Mouse (Mus musculus) gastrocnemius, postnatal 4 days (tissue): ENCODE results near the gene Phf12. TPM values are rescaled to one million over a fixed set of nuclear protein-coding genes. Genes with fewer than 3 reads are reported as not detected.
"Not testable (repeated sequence)": the region's sequence is repeated elsewhere in the genome, so short reads cannot be mapped to it uniquely, and the experiment has no call there.

Source experiments
- DNase-seq, 2 experiments: peaks; one replicate each; pipeline ENCODE4 v3.0.0; 2021 to 2022; ENCODE audit warnings: low spot score in 2 of 2, mixed read lengths in 2 of 2
- total RNA-seq, 2 experiments: library from RNA; stranded (reverse); gene quantifications; 2 replicates each; pipeline ENCODE4 v1.2.3; 2021

Gene Phf12
- total RNA-seq, 2 experiments from 2014 or later: 35.4 to 39.9 TPM

- no peak for DNase-seq
Measured at GRCm38 (mm10) chr11:78030600-78030999, 48.0 kb downstream of the Phf12 start.

DNA sequence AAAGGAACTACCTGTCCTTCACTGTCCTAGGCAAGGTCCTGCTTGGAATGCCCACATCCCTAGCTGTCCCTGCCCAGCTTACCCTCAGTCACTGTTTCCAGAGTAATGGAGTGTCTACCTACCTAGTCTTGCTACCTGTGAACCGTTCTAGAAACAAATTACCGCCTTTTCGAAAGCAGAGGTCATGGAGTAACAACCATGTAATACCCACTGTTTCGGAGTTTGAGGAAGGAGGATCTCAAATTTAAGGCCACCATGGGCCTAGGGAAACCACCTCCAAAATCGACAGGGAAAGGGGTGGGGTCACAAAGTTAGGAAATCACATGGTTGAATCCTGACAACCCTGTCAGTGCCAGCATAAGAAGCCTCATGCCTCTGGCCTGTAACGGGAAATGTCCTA is 48.8 kb downstream of the Phf12 start:
- no peak for DNase-seq

DNA sequence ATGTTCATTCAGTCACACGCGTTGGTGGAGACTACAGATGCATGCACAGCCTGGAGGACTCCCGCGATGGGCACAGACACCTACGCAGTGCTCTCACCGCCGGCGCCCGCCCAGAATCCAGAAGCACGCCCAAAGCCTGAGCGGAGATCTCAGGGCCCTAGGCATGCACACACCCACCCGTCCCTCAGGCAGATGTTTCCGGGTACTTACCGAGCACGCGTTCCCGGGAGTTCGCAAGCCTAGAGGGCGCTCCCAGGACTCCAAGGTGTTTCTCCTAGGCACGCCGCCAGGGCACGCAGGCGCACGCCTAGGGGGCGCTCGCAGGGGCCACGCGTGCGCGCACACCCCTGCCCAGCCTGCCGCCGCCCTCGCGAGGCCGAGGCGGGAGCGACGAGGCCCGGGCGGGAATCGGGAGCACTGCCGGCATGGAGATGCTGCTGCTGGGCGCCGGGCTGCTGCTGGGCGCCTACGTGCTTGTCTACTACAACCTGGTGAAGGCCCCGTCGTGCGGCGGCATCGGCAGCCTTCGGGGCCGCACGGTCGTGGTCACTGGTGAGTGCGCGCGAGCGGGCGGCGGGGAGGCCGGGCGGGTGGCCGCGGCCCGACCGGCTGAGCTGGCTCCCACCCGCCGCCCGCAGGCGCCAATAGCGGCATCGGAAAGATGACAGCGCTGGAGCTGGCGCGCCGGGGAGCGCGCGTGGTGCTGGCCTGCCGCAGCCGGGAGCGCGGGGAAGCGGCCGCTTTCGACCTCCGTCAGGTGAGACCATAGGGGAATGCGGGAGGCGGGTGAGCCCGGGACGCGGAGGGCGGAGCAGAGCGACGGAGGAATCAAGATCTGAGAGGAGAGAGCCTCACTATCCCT is 49.6 kb downstream of the Phf12 start, which contains the start of gene Dhrs13:
TSS of gene Dhrs13 (plus strand) at position 334 of the 862 bp plus-strand sequence.
- peak; percentile 83 to 89 for DNase-seq

DNA sequence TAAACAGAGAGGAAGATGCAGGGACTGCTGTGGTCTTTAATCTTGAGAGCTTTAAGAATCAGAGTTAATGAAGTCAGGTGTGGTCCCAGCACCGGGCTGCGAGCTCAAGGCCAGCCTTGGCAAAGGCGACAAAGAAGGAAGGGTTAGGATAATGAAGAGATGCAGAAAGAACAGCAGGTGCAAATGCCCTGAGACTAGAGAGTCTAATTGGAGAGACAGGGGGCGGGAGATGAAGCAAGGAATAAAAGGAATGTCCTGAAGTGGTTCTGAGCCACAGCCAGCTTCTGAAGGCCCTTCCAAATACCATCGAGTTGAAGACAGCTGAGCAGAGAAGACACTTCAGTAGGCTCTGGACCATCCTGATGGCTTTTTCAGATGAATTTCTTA is 50.2 kb downstream of the Phf12 start:
- no peak for DNase-seq

- DNase-seq: no peak
Measured at GRCm38 (mm10) chr11:78033931-78034617, 51.5 kb downstream of the Phf12 start.

DNA sequence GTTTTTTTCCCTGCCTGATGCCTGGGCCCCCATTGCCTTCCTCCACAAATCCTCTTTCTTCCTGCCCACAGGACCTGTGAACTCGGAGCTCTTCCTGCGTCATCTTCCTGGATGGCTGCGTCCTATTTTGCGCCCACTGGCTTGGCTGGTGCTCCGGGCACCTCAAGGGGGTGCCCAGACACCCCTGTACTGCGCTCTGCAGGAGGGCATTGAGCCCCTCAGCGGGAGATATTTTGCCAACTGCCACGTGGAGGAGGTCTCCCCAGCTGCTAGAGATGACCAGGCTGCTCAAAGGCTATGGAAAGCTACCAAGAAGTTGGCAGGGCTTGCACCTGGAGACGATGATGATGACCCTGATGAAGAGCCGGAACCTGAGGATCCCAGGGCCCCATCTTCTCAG is 54.2 kb downstream of the Phf12 start:
- DNase-seq: no peak

GRCm38 (mm10) chr11:78037831-78038752 is 55.5 kb downstream of the Phf12 start, which contains the start of gene Flot2:
Gene Flot2 (plus strand): TSS chr11:78037931.
- DNase-seq: peak in 1 of 2 experiments; percentile 71

DNA sequence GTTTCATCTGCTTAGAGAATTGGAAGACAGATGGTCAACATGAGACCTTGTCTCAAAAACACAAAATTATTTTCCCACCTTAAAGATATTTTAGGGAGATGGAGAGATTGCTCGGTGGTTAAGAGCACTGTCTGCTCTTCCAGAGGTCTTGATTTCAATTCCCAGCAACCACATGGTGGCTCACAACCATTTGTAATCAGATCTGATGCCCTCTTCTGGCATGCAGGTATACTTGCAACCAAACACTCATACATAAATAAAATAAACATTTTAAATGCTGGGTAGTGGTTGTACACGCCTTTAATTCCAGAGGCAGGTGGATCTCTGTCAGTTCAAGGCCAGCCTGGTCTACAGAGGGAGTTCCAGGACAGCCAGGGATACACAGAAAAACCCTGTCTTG is 58.3 kb downstream of the Phf12 start:
- no peak for DNase-seq

- not testable (repeated sequence) for DNase-seq
Measured at GRCm38 (mm10) chr11:78042290-78042870, 59.8 kb downstream of the Phf12 start.

DNA sequence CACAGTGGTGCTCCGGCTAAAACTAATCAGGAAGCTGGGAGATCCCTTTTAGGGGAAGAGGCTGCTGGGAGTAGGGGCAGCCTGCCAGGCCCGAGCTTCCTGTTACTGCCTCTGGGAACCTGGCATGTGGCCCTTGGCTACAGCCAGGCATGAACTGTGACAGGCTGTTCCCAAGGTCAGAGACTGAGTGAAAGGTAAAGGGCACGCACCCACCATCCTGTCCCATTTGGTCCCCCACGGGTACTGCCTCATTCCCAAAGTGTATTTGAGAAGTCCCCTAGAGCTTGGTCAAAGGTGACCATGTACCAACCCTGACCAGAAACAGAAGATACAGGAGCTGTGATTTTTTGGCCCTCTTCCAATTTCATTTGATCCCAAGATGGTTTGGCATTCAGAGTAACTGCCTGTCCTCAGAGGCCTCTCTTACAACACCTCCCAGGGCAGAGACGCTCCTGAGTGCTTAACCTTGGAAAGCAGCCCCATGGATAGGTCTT is 62.3 kb downstream of the Phf12 start:
- DNase-seq: peak in 1 of 2 experiments; percentile 74

DNA sequence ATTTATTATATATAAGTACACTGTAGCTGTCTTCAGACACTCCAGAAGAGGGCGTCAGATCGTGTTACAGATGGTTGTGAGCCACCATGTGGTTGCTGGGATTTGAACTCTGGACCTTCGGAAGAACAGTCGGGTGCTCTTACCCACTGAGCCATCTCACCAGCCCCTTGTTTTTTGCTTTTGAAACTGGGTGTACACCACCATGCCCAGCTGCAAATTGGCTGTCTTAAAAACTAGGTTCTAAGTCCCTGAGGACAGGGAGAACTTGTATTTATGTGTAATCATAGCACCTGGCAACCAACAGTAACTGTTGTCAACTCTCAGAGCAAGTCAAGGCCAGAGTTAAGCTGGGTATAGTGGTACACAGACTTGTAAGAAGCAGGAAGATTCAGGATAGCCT is 66.1 kb downstream of the Phf12 start:
- not testable (repeated sequence) for DNase-seq

- no peak for DNase-seq
Measured at GRCm38 (mm10) chr11:78053078-78053477, 70.5 kb downstream of the Phf12 start.

DNA sequence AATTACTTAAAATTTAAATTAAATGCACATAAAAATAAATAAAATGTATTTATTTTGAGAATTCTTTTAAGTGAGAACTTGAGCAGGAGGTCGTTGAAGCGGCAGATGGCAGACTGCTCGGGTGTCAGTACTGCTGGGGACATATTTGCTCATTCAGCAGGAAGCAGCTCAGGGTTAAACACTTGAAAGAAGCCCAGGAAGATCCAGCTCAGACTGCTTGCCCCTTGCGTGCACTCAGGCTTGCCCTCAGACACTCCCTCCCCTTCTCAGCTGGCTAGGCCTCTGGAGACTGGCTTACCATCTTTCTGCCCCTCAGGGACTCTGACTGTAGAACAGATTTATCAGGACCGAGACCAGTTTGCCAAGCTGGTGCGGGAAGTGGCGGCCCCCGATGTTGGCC is 74.4 kb downstream of the Phf12 start:
- DNase-seq: no peak

- DNase-seq: peak in 1 of 2 experiments; percentile 79
Measured at GRCm38 (mm10) chr11:78059833-78060757, 77.5 kb downstream of the Phf12 start.

GRCm38 (mm10) chr11:78062563-78062962 is 80.0 kb downstream of the Phf12 start:
- DNase-seq: no peak

- no peak for DNase-seq
Measured at GRCm38 (mm10) chr11:78065906-78066305, 83.4 kb downstream of the Phf12 start.

DNA sequence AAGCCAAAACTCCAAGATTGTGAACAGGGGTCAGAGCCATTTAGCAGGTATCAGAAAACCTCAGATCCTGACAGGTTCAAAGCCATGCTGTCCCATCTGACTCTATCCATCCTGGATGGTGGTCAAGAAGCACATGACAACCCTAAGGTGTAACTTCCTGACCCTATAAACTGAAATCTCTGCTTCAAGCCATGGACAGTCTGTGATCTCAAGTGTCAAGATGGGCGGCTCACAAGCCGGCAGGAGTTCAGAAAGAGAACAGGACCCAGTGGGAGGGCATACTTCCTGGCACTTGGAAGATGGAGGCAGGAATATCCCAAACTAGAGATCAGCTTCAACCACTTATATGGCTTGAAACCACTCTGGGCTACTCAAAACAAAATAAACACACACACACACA is 84.1 kb downstream of the Phf12 start:
- no peak for DNase-seq

- no peak for DNase-seq
Measured at GRCm38 (mm10) chr11:78067566-78067965, 85.0 kb downstream of the Phf12 start.

GRCm38 (mm10) chr11:78069130-78069529 is 86.6 kb downstream of the Phf12 start:
- no peak for DNase-seq
